Mouse (Mus musculus) naive thymus-derived CD4-positive, alpha-beta T cell, adult 2 months (primary cell): ENCODE data around the gene Gm43552.
"Not testable (repeated sequence)": the region's sequence is repeated elsewhere in the genome, so short reads cannot be mapped to it uniquely, and the experiment has no call there.

Experiments
- DNase-seq: peaks from one replicate; pipeline ENCODE4 v3.0.0-alpha.2; 2011; ENCODE audit warnings: low read depth

Gene Gm43552

DNA sequence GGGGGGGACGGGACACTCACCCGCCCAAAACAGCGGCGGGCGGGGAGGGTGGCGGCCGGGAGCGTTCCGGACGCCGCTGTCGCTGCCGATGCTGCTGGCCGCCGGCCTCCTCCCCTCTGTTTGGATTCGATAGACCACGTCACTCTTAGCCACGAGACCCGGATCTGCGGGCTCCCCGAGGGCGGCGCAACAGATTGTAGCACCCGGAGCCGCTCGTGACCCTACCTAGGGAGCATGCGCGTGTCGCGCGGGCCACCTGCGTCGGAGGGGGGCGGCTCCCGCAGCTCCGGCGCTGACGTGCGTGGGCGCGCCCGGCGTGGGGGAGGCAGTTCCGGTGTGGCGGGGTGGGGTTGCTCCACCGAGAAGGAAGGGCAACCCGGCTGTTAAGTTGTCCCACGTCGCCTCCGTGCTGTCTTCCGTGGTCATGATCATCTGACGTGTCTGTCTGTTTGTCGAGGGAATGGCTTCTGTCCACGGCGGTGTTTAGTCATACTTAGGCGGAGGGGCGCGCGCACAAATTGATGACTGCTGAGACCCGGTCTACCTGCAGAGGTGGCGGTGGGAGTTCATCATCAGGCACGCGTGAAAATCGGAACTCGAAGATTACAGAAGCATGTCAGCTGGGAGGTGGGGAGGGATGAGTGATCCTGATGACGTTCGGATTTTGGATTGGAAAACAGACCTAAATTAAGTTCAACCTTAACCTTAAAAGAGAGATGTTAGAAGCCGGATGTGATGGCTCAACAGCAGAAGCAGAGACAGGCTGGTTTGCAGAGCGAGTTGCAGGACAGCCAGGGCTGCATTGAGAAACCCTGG, at the start of gene Gm43552:
Gene Gm43552 (minus strand): TSS at position 118 of the 816 bp plus-strand sequence.
- peak; percentile 98 for DNase-seq

DNA sequence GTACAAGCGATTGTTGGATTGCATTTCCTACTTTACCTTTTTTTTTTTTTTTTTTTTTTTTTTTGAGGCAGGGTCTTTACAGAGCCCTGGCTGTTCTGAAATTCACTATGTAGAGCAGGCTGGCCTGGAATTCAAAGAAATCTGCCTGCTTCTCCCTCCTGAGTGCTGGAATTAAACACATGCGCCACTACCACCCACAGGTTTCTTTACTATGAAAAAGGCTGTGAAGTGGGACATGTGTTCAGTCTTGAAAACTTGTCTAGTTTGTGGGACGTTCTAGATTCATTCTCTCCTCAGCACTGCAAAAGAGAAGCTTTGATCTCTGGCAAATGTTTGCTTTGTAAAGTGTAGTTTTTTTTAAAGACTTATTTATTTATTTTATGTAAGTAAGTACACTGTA, 49.3 kb upstream of the Gm43552 start:
- no peak for DNase-seq

DNA sequence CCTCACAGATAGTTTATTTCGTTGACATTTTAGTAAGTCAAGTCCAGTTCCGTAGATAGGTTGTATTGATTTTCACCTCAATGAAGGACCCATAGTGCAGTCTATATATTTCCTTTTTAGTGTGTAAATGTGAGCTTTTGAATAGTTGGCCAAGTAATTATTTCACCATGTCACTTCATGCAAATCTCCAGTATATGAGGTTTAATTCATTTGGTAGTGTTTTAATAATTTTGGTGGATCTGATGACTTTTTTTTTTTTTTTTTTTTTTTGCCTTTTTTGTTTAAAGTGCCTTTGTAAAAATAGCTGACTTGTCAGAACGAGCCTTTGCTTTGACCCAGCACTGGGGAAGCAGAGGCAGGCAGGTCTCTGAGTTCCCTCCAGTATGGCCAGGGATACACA, 47.2 kb upstream of the Gm43552 start:
- DNase-seq, result no peak

DNA sequence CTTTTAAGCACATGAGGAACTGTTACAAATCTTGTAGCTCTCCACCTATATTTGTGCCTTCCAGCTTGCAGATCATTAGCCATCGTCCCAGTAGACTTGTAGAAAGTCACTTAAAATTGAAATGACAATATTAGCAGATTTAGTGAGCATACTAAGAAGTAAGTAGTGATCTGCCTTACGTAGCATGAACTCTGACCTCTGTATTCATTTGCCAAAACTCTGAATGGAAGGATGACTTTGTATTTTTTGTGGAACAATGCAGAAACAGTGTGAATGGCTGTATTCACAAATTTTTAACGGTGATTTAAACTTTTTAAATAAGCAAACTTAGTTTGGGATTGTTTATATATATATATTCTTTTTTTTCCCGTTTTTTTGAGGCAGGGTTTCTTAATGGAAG, 46.2 kb upstream of the Gm43552 start:
- no peak for DNase-seq

GRCm38 (mm10) chr5:65538121-65538520, 45.5 kb upstream of the Gm43552 start:
- no peak for DNase-seq

DNA sequence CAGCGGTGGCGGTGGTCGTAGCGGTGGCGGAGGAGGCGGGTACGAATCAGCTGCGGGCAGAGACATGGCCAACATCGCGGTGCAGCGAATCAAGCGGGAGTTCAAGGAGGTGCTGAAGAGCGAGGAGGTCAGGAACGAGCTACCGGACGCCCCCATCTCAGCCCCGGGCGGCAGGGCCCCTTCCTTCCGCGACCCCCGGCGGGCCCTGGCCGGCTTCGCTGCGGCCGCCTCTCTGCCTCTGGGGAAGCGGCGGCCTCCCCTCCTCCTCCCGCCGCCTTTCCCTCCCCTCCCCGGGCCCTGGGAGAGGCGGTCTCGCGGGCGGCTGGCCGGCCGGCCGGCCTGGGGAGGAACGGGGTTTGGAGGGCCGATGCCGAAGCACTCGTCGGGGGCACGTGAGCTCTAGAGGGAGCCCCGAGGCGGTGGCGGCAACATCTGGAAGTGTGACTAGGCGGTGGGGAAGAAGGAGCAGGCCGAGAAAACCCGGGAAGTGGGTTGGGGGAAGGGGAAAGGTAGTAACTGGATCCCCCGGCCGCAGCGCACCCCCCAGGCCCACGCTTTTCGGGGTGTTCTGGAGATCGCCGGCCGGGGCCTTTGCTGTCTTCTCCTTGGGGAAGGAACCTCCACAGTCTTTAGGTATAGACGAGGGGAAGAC, 44.9 kb upstream of the Gm43552 start:
- DNase-seq, result no peak

GRCm38 (mm10) chr5:65536751-65537419, 44.3 kb upstream of the Gm43552 start, which contains the start of the genes Smim14 and Ube2k:
Gene Smim14 (minus strand): TSS chr5:65537184.
Gene Ube2k (plus strand): TSS chr5:65537233.
- peak; percentile 95 for DNase-seq

DNA sequence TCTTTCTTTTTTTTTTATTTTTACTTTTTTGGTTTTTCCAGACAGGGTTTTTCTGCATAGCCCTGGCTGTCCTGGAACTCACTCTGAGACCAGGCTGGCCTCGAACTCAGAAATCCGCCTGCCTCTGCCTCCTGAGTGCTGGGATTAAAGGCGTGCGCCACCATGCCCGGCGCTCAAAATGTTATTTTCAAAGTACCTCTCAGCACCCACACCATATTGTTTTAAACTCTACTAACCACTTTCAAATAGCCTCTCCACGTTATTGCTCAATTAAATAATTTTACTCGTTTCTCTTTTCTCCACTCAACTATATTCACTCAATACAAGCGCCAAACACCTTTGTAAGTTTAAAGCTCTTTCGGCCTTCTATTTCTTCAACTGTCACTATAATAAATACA, 43.4 kb upstream of the Gm43552 start:
- not testable (repeated sequence) for DNase-seq

- peak; percentile 82 for DNase-seq
These were observed 42.9 kb upstream of the Gm43552 start for GRCm38 (mm10) chr5:65535457-65536067.

- no peak for DNase-seq
These were observed 41.9 kb upstream of the Gm43552 start for GRCm38 (mm10) chr5:65534496-65534895.

- DNase-seq, result no peak
These were observed 38.6 kb upstream of the Gm43552 start for GRCm38 (mm10) chr5:65531283-65531682.

DNA sequence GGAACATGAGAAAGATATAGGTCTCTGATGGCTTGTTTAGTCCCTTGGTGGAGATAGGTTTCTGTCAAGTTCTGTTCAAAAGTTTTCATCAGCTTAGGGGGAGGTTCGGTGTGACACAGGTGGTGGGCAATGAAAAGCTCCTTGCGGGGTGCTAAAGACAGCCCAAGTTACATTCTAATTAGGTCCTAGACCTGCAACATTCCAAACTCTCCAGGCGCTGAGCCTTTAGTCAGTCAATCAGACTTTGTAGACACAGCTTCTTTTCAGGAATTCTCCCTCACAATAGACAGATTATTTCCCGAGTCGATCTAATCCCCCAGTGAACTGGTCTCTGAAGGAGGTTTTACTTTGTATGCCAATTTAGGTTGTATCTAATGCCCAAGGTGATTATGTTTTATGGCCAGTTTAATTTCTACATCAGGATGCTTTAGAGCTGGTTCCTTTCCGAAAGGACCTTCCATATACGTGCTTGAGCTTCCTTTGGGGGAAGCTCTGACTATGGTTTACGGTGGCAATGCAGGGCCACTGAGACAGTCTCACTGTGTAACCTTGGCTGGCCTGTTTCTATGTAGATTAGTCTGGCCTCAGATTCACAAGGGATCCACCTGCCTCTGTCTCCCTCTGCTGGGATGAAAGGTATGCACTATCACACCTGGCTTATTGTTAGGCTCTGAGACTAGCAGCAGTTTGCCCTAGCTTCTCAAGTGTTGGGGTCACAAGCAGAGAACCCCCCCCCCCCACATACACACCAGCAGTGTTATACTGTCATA, 33.2 kb upstream of the Gm43552 start:
- DNase-seq, result peak; percentile 66

DNA sequence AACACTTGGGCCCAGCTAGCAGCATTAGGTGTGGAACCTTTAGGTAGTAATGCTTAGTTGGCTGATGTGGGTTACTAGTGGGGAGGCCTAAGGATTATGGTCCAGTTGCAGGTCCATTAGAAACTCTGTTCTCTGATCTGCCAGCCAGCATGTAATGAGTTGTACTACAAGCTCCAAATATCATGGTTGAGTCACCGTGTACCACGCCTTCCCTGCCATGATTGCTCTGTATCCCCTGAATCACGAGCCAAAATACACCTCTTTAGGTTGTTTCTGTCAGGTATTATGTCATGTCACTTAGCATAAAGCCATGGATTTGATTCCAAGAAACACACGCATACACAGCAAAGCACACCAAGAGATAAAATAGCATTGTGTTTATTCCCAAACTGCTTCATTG, 32.2 kb upstream of the Gm43552 start:
- no peak for DNase-seq

GRCm38 (mm10) chr5:65521803-65522202, 29.2 kb upstream of the Gm43552 start:
- DNase-seq, result peak; percentile 44

- DNase-seq, result peak; percentile 75
These were observed 22.1 kb upstream of the Gm43552 start for GRCm38 (mm10) chr5:65514635-65515278.

DNA sequence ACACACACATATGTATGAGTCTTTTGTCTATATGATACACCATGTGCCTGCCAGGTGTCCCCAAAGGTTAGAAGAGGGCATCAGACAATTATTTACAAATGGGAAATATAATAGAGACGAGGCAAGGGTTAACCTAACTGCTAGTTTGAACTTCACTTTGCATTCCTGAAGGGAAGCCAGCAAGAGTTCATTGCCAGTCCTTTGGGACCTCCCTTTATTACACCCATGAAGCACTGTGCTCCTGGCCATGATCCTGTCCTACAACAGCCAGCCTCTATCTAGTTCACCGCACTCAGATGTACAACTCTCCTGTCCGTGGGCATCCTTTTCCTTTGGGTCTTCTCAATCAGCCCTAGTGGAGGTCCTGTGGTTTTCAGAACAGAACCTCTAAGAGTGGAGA, 20.9 kb upstream of the Gm43552 start:
- DNase-seq, result no peak

GRCm38 (mm10) chr5:65508395-65508794, 15.8 kb upstream of the Gm43552 start:
- no peak for DNase-seq

- peak; percentile 39 for DNase-seq
These were observed 13.2 kb upstream of the Gm43552 start for GRCm38 (mm10) chr5:65505786-65506185.

GRCm38 (mm10) chr5:65501407-65501806, 8.8 kb upstream of the Gm43552 start:
- DNase-seq, result no peak

DNA sequence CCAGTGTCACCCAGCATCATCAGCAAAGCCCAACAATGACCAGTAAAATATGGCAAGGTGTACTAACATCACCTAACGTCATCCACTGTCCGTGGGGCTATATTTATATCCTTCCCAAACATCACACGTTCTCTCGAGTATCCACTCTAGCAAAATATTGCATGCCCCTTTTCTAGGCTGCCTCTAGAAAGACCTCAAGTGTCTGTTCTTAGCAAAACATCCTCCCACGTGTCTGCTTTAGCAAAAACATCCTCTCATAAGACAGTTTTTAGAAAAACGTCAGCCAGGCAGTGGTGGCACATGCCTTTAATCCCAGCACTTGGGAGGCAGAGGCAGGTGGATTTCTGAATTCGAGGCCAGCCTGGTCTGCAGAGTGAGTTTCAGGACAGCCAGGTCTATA, 7.6 kb upstream of the Gm43552 start:
- DNase-seq, result peak; percentile 47
